In genomic region chr11:69937385-69937784, GRCm38 (mm10) we compare ENCODE assay signal across 9 mouse cellular contexts. TPM values are rescaled to one million over a fixed set of nuclear protein-coding genes. Genes with fewer than 3 reads are reported as not detected.
DNase-seq lines count a peak whose midpoint lies in the region; ATAC-seq lines count a peak whose summit lies in the region.
"Had no signal": no experiment of that assay in that cellular context is flagged by ENCODE, and none has a peak within 500 bp of the region (broad histone marks: within the 10 kb centered on the region; RNA-seq: fewer than 3 reads in every experiment).

No protein-coding gene starts in this region.

- peaks cover 23% of the 10 kb centered on the region for H3K4me1 ChIP-seq in neural tube, embryonic 12.5 days
- peaks cover 36% of the 10 kb centered on the region for H3K4me1 ChIP-seq in heart, embryonic 10.5 days
- H3K4me1 ChIP-seq in kidney, embryonic 15.5 days = peaks cover 54% of the 10 kb centered on the region

- no peak for DNase-seq in neural tube, embryonic 10.5 days (ENCODE audit: extremely low spot score, low spot score)
- DNase-seq in heart, embryonic 10.5 days (ENCODE audit: low spot score) = no peak
- DNase-seq in testis, postnatal 14 days (ENCODE audit: low spot score) = peak; percentile 37
- DNase-seq in T-cell, adult 2 months (ENCODE audit: low spot score) = no peak
- DNase-seq in right cerebral cortex, postnatal 25 days = no peak
- DNase-seq: thymus, postnatal 36 days had no signal

- ATAC-seq in neural tube, embryonic 12.5 days (ENCODE audit: low FRiP score, low read depth) = no peak
- ATAC-seq in kidney, embryonic 15.5 days (replicated peaks; ENCODE audit: low FRiP score) = no peak

- WGBS in neural tube, embryonic 12.5 days = 45% methylated on average over 4 of the region's 4 CpGs
- WGBS in heart, embryonic 10.5 days = 36% methylated on average over 4 of the region's 4 CpGs
- 39% methylated on average over 4 of the region's 4 CpGs for WGBS in kidney, embryonic 15.5 days

- H3K36me3 ChIP-seq in neural tube, embryonic 12.5 days = no peaks in the 10 kb centered on the region
- peaks cover under 1% of the 10 kb centered on the region; the same call in 1 of the 2 replicates for H3K36me3 ChIP-seq in heart, embryonic 10.5 days
- H3K36me3 ChIP-seq in kidney, embryonic 15.5 days = peaks cover 7% of the 10 kb centered on the region; the same call in 1 of the 2 replicates

- peaks cover 41% of the 10 kb centered on the region for H3K27me3 ChIP-seq in neural tube, embryonic 12.5 days (replicated peaks)
- peaks cover 59% of the 10 kb centered on the region for H3K27me3 ChIP-seq in heart, embryonic 10.5 days (ENCODE audit: insufficient read depth, poor library complexity, severe bottlenecking)
- peaks cover 34% of the 10 kb centered on the region for H3K27me3 ChIP-seq in kidney, embryonic 15.5 days

- no peak overlapping the region for H3K9ac ChIP-seq in neural tube, embryonic 12.5 days
- H3K9ac ChIP-seq in kidney, embryonic 15.5 days = no peak overlapping the region

- no peak overlapping the region for H3K4me3 ChIP-seq in neural tube, embryonic 12.5 days
- H3K4me3 ChIP-seq in heart, embryonic 10.5 days = no peak overlapping the region
- H3K4me3 ChIP-seq in kidney, embryonic 15.5 days (replicated peaks) = 0 out of 2 replicates have a peak overlapping the region, but pooled peaks have one; percentile 57
- H3K4me3 ChIP-seq: left cerebral cortex, adult 2 months had no signal

- H3K9me3 ChIP-seq in neural tube, embryonic 12.5 days = no peaks in the 10 kb centered on the region
- no peaks in the 10 kb centered on the region for H3K9me3 ChIP-seq in heart, embryonic 10.5 days
- H3K9me3 ChIP-seq in kidney, embryonic 15.5 days (replicated peaks) = no peaks in the 10 kb centered on the region

- no peak overlapping the region for H3K27ac ChIP-seq in neural tube, embryonic 12.5 days
- H3K27ac ChIP-seq in heart, embryonic 10.5 days = peak overlapping the region; percentile 52; the same call in 1 of the 2 replicates
- peak overlapping the region; percentile 37 for H3K27ac ChIP-seq in kidney, embryonic 15.5 days
- H3K27ac ChIP-seq: left cerebral cortex, adult 2 months had no signal

- peak overlapping the region; percentile 100; the same call in 1 of the 2 replicates for H3K4me2 ChIP-seq in neural tube, embryonic 12.5 days (replicated peaks)
- peak overlapping the region; percentile 100 for H3K4me2 ChIP-seq in kidney, embryonic 15.5 days

RNA-seq across cellular contexts. Expression of gene Ybx2, which starts 1.8 kb away (rescaled TPM):
- 5.5 and 6.0 TPM in 2 replicates for polyA plus RNA-seq in neural tube, embryonic 12.5 days (2016; fragmentation: Nextera tagmentation; extraction: Ambion mirVana)
- 1.8 and 2.1 TPM in 2 replicates for polyA plus RNA-seq in heart, embryonic 10.5 days (2016; fragmentation: Nextera tagmentation; extraction: Ambion mirVana)
- 6.3 and 7.5 TPM in 2 replicates for polyA plus RNA-seq in kidney, embryonic 15.5 days (2015; fragmentation: Nextera tagmentation; extraction: Ambion mirVana)

RNA-seq across cellular contexts. Expression of gene Slc2a4, which starts 10.6 kb away (rescaled TPM):
- 12.3 and 12.4 TPM in 2 replicates for polyA plus RNA-seq in neural tube, embryonic 12.5 days (2016; fragmentation: Nextera tagmentation; extraction: Ambion mirVana)
- 17.8 and 24.1 TPM in 2 replicates for polyA plus RNA-seq in heart, embryonic 10.5 days (2016; fragmentation: Nextera tagmentation; extraction: Ambion mirVana)
- polyA plus RNA-seq in kidney, embryonic 15.5 days (2015; fragmentation: Nextera tagmentation; extraction: Ambion mirVana) = 17.3 and 22.1 TPM in 2 replicates

RNA-seq across cellular contexts. Expression of gene Eif5a, which starts 15.6 kb away (rescaled TPM):
- 1,451 and 1,549 TPM in 2 replicates for polyA plus RNA-seq in neural tube, embryonic 12.5 days (2016; fragmentation: Nextera tagmentation; extraction: Ambion mirVana)
- polyA plus RNA-seq in heart, embryonic 10.5 days (2016; fragmentation: Nextera tagmentation; extraction: Ambion mirVana) = 2,011 and 2,470 TPM in 2 replicates
- polyA plus RNA-seq in kidney, embryonic 15.5 days (2015; fragmentation: Nextera tagmentation; extraction: Ambion mirVana) = 1,729 and 1,795 TPM in 2 replicates

RNA-seq across cellular contexts. Expression of gene Gps2, which starts 23.7 kb away (rescaled TPM):
- 82.4 and 92.0 TPM in 2 replicates for polyA plus RNA-seq in neural tube, embryonic 12.5 days (2016; fragmentation: Nextera tagmentation; extraction: Ambion mirVana)
- polyA plus RNA-seq in heart, embryonic 10.5 days (2016; fragmentation: Nextera tagmentation; extraction: Ambion mirVana) = 55.2 and 69.4 TPM in 2 replicates
- 77.8 and 86.2 TPM in 2 replicates for polyA plus RNA-seq in kidney, embryonic 15.5 days (2015; fragmentation: Nextera tagmentation; extraction: Ambion mirVana)

RNA-seq across cellular contexts. Expression of gene Cldn7, which starts 27.2 kb away (rescaled TPM):
- polyA plus RNA-seq in neural tube, embryonic 12.5 days (2016; fragmentation: Nextera tagmentation; extraction: Ambion mirVana) = 2.1 and 3.2 TPM in 2 replicates
- polyA plus RNA-seq in heart, embryonic 10.5 days (2016; fragmentation: Nextera tagmentation; extraction: Ambion mirVana) = 4.7 and 22.3 TPM in 2 replicates
- polyA plus RNA-seq in kidney, embryonic 15.5 days (2015; fragmentation: Nextera tagmentation; extraction: Ambion mirVana) = 173 and 178 TPM in 2 replicates
